Mouse (Mus musculus) brain, embryonic 18.5 days (tissue): ENCODE data around the gene Pdha1.
A peak's percentile ranks its signal among the peaks of the same experiment; 100 is the strongest.

Experiments
- DNase-seq: peaks from one replicate; pipeline ENCODE4 v3.0.0-alpha.2; 2012; ENCODE audit warnings: low read depth, low spot score

The Pdha1 gene

GRCm38 (mm10) chrX:160137861-160138717 lies at the start of gene Pdha1:
Gene Pdha1, minus strand, starts transcription at chrX:160138413.
- peak; percentile 76 for DNase-seq

- DNase-seq, result no peak
Measured at GRCm38 (mm10) chrX:160179032-160179431, 40.8 kb upstream of the Pdha1 start.

- no peak for DNase-seq
Measured at GRCm38 (mm10) chrX:160170150-160170549, 31.9 kb upstream of the Pdha1 start.

GRCm38 (mm10) chrX:160166246-160166985 lies 28.2 kb upstream of the Pdha1 start:
- DNase-seq, result no peak

- DNase-seq, result no peak
Measured at GRCm38 (mm10) chrX:160164259-160164658, 26.0 kb upstream of the Pdha1 start.

- no peak for DNase-seq
Measured at GRCm38 (mm10) chrX:160153147-160153815, 15.1 kb upstream of the Pdha1 start.

GRCm38 (mm10) chrX:160148859-160149258 lies 10.6 kb upstream of the Pdha1 start:
- no peak for DNase-seq

GRCm38 (mm10) chrX:160147406-160147805 lies 9.2 kb upstream of the Pdha1 start:
- DNase-seq, result no peak

GRCm38 (mm10) chrX:160146806-160147205 lies 8.6 kb upstream of the Pdha1 start:
- DNase-seq, result no peak

GRCm38 (mm10) chrX:160137177-160137860 lies 894 bp downstream of the Pdha1 start:
- no peak for DNase-seq

GRCm38 (mm10) chrX:160136153-160136552 lies 2.1 kb downstream of the Pdha1 start:
- no peak for DNase-seq

GRCm38 (mm10) chrX:160135719-160136118 lies 2.5 kb downstream of the Pdha1 start:
- DNase-seq, result no peak

GRCm38 (mm10) chrX:160134136-160134843 lies 3.9 kb downstream of the Pdha1 start:
- no peak for DNase-seq

- DNase-seq, result peak; percentile 24
Measured at GRCm38 (mm10) chrX:160116658-160117057, 21.6 kb downstream of the Pdha1 start.

GRCm38 (mm10) chrX:160116074-160116473 lies 22.1 kb downstream of the Pdha1 start:
- DNase-seq, result no peak

GRCm38 (mm10) chrX:160113777-160114176 lies 24.4 kb downstream of the Pdha1 start:
- DNase-seq, result no peak

GRCm38 (mm10) chrX:160107817-160108216 lies 30.4 kb downstream of the Pdha1 start:
- DNase-seq, result no peak

- no peak for DNase-seq
Measured at GRCm38 (mm10) chrX:160091973-160092372, 46.2 kb downstream of the Pdha1 start.
